Comparison of ENCODE assay signal across 19 mouse cellular contexts in genomic region chr10:60118464-60118863, GRCm38 (mm10).
"Had no signal": no experiment of that assay in that cellular context is flagged by ENCODE, and none has a peak within 500 bp of the region (broad histone marks: within the 10 kb centered on the region; RNA-seq: fewer than 3 reads in every experiment).

No protein-coding gene starts in this region.

- H3K4me3 ChIP-seq: limb, embryonic 10.5 days; limb, embryonic 13.5 days; liver, embryonic 12.5 days; liver, embryonic 15.5 days; neural tube, embryonic 12.5 days; neural tube, embryonic 15.5 days; stomach, embryonic 15.5 days had no signal

- H3K27me3 ChIP-seq: limb, embryonic 13.5 days; neural tube, embryonic 12.5 days; neural tube, embryonic 15.5 days; stomach, embryonic 15.5 days had no signal

- H3K9me3 ChIP-seq: limb, embryonic 10.5 days; limb, embryonic 13.5 days; liver, embryonic 12.5 days; liver, embryonic 15.5 days; neural tube, embryonic 12.5 days; neural tube, embryonic 15.5 days; stomach, embryonic 15.5 days had no signal

- DNase-seq: kidney, adult 18-20 months; kidney, postnatal 25 days; liver; lung, embryonic 14.5 days; right cerebral cortex, adult 18-20 months; right cerebral cortex, postnatal 25 days; spleen, adult 18-20 months; thymus, postnatal 25 days had no signal

- H3K4me2 ChIP-seq: limb, embryonic 13.5 days; liver, embryonic 12.5 days; liver, embryonic 15.5 days; lung, embryonic 14.5 days; midbrain, embryonic 11.5 days; neural tube, embryonic 12.5 days; neural tube, embryonic 15.5 days; stomach, embryonic 15.5 days had no signal

- H3K9ac ChIP-seq: limb, embryonic 13.5 days; liver, embryonic 12.5 days; liver, embryonic 15.5 days; lung, embryonic 14.5 days; neural tube, embryonic 12.5 days; neural tube, embryonic 15.5 days; stomach, embryonic 15.5 days had no signal

- H3K36me3 ChIP-seq: limb, embryonic 10.5 days; limb, embryonic 13.5 days; liver, embryonic 12.5 days; liver, embryonic 15.5 days; stomach, embryonic 15.5 days had no signal

- H3K27ac ChIP-seq: kidney, postnatal 0 days; limb, embryonic 10.5 days; limb, embryonic 13.5 days; liver, embryonic 12.5 days; liver, embryonic 15.5 days; neural tube, embryonic 12.5 days; neural tube, embryonic 15.5 days; stomach, embryonic 15.5 days had no signal

- ATAC-seq: inflammation-experienced regulatory T-cells, adult 6 months; intestine, embryonic 16.5 days; liver, embryonic 12.5 days had no signal

- H3K4me1 ChIP-seq: liver, embryonic 12.5 days; liver, embryonic 15.5 days had no signal
